Mouse (Mus musculus): Measurements from ENCODE around the gene Iffo2. TPM values are rescaled to one million over a fixed set of nuclear protein-coding genes. Genes with fewer than 3 reads are reported as not detected.
A peak's percentile ranks its signal among the peaks of the same experiment; 100 is the strongest.

Gene Iffo2
- total RNA-seq, 2 experiments from 2014 or later, result 1.4 to 2.4 TPM

DNA sequence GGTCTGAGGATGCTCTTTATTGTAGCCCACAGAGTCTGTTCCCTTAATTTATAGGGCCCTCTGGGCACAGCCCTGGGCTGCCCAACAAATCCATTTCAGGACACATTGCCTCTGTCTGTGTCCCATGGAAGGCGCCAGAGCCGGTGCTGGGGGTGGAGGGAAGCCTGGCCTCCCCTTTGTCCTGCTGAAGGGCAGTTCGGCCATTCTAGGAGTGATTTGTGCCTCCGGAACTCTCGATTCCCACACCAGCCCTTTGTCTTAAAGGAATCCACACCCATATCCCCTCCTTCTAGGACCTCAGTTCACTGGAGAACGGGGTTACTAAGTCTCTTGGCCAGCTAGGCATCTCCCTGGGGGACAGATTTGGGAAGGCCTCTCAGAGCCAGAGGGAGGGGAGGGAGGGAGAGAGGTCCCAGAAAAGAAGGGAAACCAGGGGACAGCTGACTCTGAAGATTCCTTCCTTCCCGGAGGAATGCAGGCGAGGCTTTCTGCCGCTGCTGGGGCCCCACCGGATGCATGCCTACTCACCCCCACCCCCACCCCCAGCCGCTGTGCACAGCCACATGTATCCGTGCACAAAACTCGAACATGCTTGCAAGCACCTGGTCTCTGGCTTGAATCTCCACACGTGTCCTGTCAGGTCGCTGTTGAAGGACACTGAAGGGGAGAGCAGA lies 50.5 kb downstream of the Iffo2 start:
- DNase-seq (ENCODE audit: low spot score), result peak; percentile 56

DNA sequence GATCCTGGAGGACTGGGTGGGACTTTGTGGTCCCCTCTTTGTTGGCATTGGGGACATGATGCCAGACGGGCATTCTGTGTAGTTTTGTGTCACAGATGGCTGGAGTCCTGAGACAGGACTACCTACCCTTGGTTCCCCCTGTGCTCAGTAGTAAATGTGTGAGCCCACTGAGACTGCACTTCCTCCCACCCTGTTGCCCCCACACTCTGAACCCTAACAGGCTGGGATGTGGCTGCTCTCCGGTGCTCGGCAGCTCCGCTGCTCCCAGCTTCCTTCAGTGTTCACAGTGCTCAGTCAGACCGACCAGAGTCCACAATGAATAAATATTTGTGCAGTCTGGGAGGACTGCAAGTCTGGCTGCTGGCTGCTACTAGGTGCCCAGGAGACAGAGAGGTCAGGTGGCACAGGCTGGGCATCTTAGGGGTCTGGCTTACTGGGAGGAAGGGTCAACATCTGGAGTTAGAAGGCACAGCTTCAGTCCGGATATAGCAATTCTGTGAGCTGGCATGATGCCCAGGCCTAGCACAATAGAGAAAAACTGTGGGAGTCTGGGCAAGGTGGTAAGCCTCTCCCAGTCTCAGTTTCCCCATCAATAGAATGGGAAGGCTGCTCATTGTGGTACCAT lies 51.2 kb downstream of the Iffo2 start:
- DNase-seq (ENCODE audit: low spot score), result no peak

DNA sequence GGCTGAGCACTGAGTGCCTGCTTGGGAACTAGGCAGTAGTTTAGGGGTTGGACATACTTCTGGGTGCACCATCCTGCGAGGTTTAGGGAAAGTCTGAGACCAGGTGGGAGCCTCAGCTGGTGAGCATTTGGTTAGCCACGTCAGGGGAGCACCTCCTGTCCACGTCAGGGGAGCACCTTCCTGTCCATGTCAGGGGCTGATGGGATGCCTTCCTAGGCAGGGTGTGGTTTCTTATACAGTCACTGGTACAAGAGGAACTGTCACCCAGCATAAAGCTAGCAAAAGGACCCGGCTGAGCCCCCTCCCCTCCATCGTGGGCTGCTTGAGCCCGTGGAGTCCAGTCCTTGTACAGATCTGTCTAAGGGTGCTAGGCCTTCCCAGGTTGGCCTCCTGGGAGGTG lies 52.0 kb downstream of the Iffo2 start:
- no peak for DNase-seq (ENCODE audit: low spot score)

DNA sequence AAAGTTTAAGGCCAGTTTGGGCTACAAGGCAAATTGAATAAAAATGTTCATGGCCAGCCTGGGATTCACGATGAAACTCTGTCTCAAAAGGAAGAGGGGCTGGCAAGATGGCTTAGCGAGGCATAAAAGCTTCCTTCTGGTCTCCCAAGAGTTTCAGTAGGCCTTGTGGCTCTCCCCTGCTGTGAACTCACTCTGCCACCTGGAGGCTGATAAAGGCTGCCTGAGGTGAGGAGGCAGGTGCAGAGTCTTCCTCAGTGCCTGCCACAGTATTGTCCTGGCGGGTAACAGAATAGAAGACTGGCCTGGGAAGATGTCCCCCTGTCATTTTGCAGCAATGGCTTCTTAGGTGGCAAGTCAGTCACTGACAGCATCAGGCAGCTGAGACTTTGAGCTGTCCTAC lies 52.6 kb downstream of the Iffo2 start:
- DNase-seq (ENCODE audit: low spot score), result no peak

DNA sequence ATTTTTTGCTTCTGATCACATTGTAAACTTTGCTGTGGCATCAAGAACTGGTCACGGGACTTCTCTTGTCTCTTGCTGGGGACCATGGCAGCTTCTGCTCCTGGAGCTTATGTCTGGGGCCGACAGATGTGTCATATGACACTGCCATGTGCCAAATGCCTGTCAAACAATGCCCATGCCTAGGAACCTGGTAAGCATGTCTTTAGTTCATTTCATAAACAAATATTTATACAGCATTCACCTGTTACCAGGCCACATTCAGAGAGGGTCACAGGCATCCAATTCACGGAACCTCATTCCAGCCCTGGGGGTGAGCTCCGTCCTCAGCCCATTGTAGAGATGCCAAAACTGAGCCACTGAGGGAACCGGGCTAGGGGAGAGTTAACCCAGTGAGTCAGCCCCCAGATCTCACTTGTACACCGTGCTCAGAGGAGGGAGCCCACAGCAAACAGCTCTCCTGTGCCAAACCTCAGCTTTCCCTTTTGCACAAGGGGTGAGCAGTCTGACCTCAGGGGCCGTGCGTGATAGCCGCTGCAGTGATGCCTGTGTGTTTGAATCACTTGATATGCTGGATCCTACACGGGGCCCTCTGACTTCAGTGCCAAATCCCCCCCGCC lies 53.4 kb downstream of the Iffo2 start:
- DNase-seq (ENCODE audit: low spot score), result no peak

DNA sequence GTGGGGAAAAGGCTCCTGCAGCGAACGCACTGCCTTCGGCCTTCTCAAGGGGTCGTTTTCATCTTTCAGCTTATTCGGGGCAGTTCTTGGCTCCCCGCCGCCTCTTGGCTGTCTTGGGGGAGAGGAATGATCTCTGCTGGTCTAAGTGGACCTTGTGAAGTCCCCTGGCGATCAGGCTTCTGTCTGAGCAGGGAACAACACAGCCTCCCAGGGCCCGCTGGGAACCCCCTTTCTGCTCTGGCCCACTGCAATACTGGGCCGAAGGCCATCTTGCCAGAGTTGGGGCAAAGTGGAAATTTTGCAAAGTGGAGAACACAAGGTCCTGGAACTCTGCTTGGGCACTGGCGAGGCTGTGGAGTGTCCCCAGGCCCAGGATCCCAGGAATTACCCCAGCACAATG lies 54.4 kb downstream of the Iffo2 start:
- no peak for DNase-seq (ENCODE audit: low spot score)

DNA sequence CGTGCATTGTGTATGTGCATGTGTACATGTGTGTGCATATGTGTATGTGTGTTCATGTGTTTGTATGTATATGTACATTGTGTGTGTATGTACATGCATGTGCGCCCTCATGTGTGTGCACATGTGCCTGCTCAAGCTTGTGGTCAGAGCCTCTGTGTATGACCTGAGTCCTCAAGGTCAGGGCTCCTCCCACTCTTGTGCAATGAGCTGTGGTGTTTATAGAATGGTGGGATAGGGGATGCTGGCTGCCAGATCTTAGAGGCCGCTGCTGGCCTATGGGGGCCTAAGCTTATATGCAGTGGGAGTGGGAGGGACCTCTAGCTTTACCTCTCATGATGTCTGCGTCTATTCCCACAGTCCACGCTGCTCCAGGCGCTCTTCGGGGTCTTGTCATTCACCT lies 55.4 kb downstream of the Iffo2 start:
- DNase-seq (ENCODE audit: low spot score), result no peak

DNA sequence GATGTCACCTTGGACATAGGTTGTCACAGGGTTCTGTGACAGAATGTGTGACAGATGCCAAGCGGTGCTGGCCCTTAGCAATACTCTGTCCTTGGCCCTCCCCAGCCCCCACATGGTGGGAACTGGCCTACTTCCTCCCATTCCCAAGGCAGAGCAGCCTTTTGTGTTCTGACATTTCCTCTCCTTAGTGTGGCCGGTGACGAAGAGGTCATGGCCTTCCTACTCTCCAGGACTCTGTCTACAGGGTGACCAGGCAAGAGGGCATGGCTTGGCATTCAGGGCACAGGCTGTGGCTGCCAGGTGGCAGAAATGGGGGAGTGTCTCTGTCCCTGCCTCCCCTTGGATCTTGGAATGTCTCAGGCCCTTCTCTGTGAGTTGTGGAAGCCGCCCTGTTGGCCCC lies 57.0 kb downstream of the Iffo2 start:
- DNase-seq (ENCODE audit: low spot score), result no peak

DNA sequence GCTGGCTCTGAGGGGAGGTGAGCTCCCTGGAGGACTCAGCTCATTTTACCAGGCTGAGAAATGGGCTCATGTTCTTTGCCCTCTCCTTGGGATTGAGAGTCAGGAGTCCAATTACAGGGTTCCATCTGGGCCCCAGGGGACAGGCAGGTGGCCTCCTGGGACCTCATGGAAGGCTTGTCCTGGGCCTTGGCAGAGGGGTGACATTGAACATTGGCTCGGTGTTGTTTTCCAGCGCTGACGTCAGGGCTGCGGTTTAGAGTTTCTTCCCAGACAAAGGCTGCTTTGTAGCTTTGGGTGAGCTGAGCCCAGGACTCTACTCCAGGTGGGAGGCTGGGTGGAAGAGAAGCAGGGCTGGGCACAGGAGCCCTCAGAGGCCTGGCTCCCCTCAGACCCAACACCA lies 57.4 kb downstream of the Iffo2 start:
- DNase-seq (ENCODE audit: low spot score), result no peak

DNA sequence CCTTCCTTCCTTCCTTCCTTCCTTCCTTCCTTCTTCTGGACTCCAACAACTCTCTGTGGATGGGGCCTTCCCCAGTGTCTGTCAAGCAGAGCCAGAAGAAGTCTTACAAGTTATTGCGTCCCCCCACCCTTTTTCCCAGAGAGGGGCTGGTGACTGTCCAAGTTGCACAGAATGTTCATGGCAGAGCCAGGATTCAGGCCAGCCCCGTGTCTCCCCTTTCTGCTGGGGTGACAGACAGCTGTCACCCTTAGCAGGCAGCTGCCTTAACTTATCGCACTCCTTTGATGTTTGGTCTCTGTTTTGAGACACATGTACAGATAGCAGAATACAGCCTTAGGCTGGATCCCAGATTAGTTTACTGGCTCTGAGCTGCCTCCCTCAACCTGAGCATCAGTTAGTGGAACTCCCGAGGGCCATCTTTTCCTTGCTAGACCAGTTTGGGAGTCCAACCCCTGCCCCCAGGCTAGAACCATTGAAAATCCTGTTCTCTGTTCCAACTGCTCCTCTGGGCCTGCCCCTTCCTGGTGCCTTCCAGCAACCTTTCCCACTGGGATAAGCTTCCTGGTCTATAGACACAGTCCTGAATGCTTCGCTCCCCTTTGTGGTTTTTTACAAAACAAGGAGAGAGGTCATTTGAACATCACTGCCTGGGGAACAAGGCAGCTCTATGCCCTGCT lies 59.1 kb downstream of the Iffo2 start:
- DNase-seq (ENCODE audit: low spot score), result no peak

DNA sequence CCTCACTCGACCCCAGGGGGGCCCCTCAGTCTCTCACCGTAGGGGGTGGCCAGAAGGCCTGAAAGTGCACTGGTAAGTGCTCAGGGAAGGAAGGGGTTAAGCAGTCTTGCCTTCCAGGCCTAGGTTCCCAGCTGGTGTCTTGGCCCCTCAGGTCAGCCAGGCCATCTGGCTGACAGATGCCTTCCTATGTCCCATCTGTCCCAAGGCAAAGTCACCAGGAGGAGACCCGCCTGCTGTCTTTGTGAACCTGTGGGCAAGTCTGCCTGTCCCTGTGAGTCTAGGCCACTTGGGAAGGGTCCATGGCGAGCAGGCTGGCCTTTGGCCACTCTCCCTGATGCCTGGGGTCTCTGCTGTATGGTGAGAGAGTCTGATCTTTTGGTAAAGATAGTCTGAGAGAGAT lies 60.1 kb downstream of the Iffo2 start:
- no peak for DNase-seq (ENCODE audit: low spot score)

DNA sequence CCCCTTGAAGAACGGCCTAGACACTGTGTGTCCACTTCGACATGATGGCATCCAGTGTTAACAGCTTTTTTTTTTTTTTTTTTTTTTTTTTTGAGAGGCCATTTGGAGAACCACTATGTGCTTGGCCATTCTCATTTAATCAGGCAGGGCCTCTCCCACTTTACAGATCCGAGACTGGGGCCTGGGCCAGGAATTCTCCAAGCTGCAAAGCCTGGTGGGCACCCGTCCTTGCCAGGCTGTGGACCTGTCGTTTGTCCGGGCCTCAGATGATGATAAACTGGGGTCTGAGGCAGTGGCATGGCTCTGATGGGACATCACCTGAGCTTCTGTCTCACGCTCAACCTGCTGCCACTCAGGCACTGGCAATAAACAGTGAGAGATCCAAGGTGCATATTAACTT lies 62.5 kb downstream of the Iffo2 start:
- DNase-seq (ENCODE audit: low spot score), result no peak

DNA sequence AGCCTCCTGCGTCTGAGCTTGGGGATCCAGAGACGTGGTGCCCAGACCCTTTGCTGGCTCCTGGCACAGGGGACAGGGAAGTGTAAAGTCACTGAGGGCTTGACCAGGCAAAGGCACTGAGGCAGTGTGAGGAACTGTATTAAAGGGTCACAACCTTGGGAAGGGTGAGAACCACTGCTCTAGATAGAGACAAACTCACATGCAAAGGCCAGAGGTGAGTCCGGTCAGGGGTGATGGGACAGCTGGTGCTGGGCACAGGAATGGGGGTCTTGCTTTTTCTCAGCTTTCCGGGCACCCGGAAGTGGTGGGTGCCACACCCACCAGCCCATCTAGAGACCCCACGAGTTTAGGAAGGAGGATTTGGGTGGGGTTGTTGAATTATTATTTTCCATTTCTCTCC lies 63.0 kb downstream of the Iffo2 start:
- DNase-seq (ENCODE audit: low spot score), result no peak

DNA sequence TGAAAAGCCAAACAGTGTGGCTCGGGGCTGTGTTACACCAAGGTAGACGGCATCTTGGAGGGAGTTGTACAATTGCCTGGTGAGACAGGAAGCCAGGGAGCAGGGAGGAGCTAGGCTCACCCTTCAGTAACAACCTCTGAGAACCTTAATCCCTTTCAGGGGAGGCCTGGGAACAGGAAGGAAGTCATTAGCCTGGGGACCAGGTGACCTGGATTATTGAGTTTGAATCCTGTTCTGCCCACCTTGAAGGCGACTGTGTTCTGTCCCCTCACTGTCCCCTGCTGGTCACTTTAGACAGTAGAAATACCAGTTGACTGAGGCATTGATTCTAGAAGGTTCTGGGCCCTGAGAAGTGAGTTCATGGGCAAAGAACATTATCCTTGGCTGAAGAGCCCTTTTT lies 63.7 kb downstream of the Iffo2 start:
- DNase-seq (ENCODE audit: low spot score), result no peak

DNA sequence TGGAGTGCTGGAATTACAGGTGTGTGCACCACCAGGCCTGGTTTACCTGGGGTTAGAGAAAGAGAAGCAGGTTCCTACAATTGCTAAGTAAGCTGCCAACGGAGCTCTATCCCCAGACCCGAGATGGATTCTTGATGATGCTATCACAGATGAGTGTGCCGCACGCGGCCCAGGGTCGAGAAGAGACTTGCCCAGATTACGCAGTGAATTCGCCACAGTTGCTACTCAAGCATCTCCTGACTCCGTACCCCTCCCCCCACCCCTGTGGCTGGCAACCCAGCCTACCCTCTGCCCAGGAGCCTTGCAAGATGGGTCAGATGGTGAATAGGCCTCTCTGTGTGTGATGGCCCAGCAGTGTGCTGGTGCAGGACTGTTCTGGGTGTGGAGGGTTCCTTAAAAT lies 66.4 kb downstream of the Iffo2 start:
- no peak for DNase-seq (ENCODE audit: low spot score)

DNA sequence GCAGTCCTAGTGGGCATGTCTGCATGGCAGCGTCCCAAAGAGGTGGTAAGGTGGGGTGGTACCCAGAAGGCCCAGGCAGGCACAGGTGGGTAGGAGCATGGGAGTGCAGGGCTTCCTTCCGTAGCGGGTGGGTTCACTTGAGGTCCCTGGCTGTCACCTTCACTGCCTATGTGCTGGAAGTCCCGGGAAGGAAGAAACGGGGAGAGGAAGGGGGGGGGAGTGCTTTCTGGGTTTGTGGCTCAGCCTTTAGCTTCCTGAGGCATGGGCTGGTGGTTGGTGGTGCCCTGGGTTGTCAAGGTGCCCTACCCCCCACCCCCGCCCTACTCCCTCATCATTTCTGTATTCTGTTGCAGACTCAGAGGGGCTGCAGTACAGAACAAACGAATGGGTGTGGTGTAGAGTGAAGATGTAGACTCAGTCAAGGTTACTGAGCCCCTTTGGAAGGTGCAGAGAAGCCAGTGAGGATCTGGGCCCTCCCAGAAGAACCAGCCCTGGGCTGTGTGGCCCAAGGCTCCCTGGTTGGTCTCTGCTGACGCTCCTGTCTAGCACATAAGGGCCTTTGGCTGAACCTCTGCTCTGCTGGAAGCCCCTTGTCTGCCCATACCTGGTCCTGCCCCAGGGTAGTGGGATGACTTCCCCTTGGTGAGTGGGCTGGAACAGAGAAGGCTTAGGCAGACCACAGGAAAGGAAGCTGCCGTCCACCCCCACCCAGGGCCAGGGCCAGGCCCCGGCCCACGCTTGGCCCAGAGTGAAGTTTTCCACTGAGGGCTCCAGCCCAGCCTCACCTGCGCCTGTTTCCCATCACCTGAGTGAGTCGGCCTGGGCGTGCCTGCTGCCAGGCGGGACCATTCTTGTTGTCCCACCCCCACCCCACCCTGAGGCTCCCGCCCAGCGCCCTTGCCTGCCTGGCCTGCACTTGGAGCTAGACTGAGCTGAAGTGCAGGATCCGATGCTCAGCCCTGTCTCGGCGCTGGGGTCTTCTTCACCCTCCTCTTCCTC lies 67.2 kb downstream of the Iffo2 start:
- no peak for DNase-seq (ENCODE audit: low spot score)

DNA sequence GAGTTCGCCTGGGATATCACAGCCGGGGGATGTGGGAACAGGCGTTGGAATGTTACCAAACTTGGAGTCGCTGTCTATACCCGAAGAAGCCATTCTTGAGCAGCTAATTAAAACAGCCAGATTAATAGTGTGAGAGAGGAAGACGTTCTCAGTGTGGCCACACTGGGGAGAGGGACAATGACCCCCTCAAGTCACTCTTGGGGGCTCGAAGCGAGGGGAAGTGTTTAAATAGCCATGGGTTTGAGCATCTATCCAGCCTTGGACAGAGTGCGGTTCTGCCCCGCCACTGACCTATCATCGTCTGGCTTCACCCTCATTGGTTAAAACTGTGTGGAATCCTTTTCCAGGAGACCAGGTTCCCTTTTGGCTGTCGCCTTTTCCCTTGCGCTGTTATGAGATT lies 68.0 kb downstream of the Iffo2 start:
- DNase-seq (ENCODE audit: low spot score), result no peak

DNA sequence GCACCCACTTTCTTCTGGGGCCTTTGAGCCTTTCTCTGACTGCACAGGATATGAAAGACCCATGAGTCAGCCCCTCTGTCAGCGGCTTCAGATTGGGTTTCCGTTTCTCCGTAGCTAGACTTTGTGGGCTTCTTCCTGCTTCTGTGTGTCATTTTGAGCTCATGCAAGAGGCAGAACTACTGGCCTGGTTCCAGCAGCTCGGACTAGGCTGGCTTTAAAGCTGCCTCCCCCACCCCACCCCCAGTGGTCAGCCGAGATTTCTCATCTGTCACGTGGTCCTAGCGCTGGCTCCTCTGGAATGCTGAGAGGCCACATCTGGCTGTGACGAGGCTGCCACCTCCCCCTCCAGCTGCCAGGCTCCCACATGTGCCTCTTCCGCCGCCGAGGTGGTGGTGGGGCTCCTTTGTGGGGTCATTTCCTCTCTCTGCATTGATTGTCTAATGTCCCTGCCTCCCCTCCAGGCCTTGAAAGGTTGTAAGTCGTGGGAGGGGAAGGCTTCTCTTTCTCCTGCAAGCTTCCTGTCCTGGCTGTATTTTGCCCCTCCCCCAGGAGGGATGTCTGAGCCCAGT lies 68.7 kb downstream of the Iffo2 start:
- DNase-seq (ENCODE audit: low spot score), result peak; percentile 82

DNA sequence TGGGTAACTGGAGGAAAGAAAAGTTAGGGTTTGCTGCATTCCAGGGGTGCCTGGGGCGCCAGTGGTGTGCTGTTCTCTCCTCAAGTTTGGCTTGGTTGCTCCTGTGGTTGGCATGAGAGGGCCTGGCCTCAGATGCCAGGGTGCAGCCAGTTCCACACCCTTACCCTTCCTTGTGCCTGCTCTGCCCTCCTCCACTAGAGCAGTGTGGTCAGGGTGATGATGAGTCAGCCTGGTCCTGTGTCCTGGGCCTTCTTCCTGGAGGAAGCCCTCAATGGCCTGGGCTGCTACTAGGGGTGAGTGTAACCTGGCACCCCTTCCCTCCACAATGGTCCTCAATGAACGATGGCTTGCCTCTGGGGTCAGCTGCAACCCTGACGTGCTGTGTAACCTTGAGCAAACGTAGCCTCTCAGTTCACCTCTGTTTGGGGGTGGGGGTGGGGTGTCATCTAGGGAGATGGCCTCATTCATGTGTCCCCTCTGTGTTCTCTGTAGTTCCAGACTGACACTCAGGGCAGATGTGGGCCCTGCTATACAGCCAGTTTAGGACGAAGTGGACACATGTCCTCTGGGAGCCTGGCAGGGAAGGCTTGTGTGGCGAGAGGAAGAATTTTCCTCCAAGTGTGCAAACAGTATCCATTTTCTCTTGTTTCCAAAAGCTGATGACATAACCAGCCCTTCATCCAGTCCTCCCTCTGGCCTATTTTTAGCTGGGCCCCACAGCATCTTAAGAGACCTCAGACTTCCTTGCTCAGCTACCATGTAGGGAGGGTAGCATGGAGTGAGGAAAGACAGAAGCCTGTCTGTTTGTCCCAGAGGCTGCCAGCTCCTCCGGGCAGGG lies 71.4 kb downstream of the Iffo2 start:
- DNase-seq (ENCODE audit: low spot score), result no peak
